Mouse (Mus musculus): ENCODE measurements around the gene Bphl. TPM values are rescaled to one million over a fixed set of nuclear protein-coding genes. Genes with fewer than 3 reads are reported as not detected.

Bphl gene
- total RNA-seq, 2 experiments from 2014 or later = 28.5 to 32.1 TPM

- no peak for DNase-seq (ENCODE audit: extremely low spot score in 1 of 2, low spot score in 2 of 2)
- intact Hi-C loops (cut with DNase I) = no loop called here
Observed at GRCm38 (mm10) chr13:34109677-34110058, 72.3 kb downstream of the Bphl start.

GRCm38 (mm10) chr13:34111019-34111418 is 73.6 kb downstream of the Bphl start:
- DNase-seq (ENCODE audit: extremely low spot score in 1 of 2, low spot score in 2 of 2) = no peak
- intact Hi-C loops (cut with DNase I) = no loop called here

GRCm38 (mm10) chr13:34111878-34112277 is 74.5 kb downstream of the Bphl start:
- intact Hi-C loops (cut with DNase I) = no loop called here
- DNase-seq (ENCODE audit: extremely low spot score in 1 of 2, low spot score in 2 of 2) = no peak

- DNase-seq (ENCODE audit: extremely low spot score in 1 of 2, low spot score in 2 of 2) = no peak
- intact Hi-C loops (cut with DNase I) = no loop called here
Observed at GRCm38 (mm10) chr13:34112369-34113081, 75.1 kb downstream of the Bphl start.

- intact Hi-C loops (cut with DNase I) = no loop called here
- no peak for DNase-seq (ENCODE audit: extremely low spot score in 1 of 2, low spot score in 2 of 2)
Observed at GRCm38 (mm10) chr13:34113086-34113485, 75.7 kb downstream of the Bphl start.

GRCm38 (mm10) chr13:34114654-34115053 is 77.3 kb downstream of the Bphl start:
- intact Hi-C loops (cut with DNase I) = no loop called here
- no peak for DNase-seq (ENCODE audit: extremely low spot score in 1 of 2, low spot score in 2 of 2)

GRCm38 (mm10) chr13:34116508-34116907 is 79.1 kb downstream of the Bphl start:
- DNase-seq (ENCODE audit: extremely low spot score in 1 of 2, low spot score in 2 of 2) = no peak
- intact Hi-C loops (cut with DNase I) = no loop called here

- intact Hi-C loops (cut with DNase I) = no loop called here
- no peak for DNase-seq (ENCODE audit: extremely low spot score in 1 of 2, low spot score in 2 of 2)
Observed at GRCm38 (mm10) chr13:34118816-34119215, 81.4 kb downstream of the Bphl start.

- DNase-seq (ENCODE audit: extremely low spot score in 1 of 2, low spot score in 2 of 2) = no peak
- intact Hi-C loops (cut with DNase I) = no loop called here
Observed at GRCm38 (mm10) chr13:34119406-34119805, 82.0 kb downstream of the Bphl start.

GRCm38 (mm10) chr13:34120536-34120935 is 83.1 kb downstream of the Bphl start:
- intact Hi-C loops (cut with DNase I) = no loop called here
- no peak for DNase-seq (ENCODE audit: extremely low spot score in 1 of 2, low spot score in 2 of 2)

Other genes starting within 250 kb of the Bphl start
- not detected for gene Serpinb6e, start 194.2 kb upstream of the Bphl start, total RNA-seq (2021)
- under 1 TPM; 0.34 to 0.60 TPM for gene Serpinb6c, start 131.9 kb upstream of the Bphl start, total RNA-seq (2021)
- 1 to 10 TPM; 4.6 TPM for gene Nqo2, start 72.9 kb upstream of the Bphl start, total RNA-seq (2021)
- gene Ripk1, start 35.2 kb upstream of the Bphl start, total RNA-seq (2021) = 1 to 10 TPM; 7.5 to 8.4 TPM
- gene Serpinb6a, start 34.8 kb upstream of the Bphl start, total RNA-seq (2021) = 10 to 100 TPM; 37.6 to 41.9 TPM
- 1,000 to 10,000 TPM; 2,795 to 2,863 TPM for gene Tubb2a, start 40.4 kb downstream of the Bphl start, total RNA-seq (2021)
- 1,000 to 10,000 TPM; 1,287 to 1,419 TPM for gene Tubb2b, start 92.9 kb downstream of the Bphl start, total RNA-seq (2021)
- 10 to 100 TPM; 29.5 to 30.0 TPM for gene Psmg4, start 125.4 kb downstream of the Bphl start, total RNA-seq (2021)